Mouse (Mus musculus) hindbrain, embryonic 15.5 days (tissue): ENCODE data around the gene Il1f8. TPM values are rescaled to one million over a fixed set of nuclear protein-coding genes. Genes with fewer than 3 reads are reported as not detected.
A peak's percentile ranks its signal among the peaks of the same experiment; 100 is the strongest.
"Not testable (repeated sequence)": the region's sequence is repeated elsewhere in the genome, so short reads cannot be mapped to it uniquely, and the experiment has no call there.

Experiments
- ATAC-seq: fragments of 200-750 bp; cut with Nextera tagmentation; 2 replicates; pipeline ENCODE4 v1.8.0; 2017; ENCODE audit warnings: low read depth, moderate number of reproducible peaks, moderate TSS enrichment; ENCODE audit not compliant: low FRiP score
- H3K27ac ChIP-seq: fragments of 300-500 bp; sonication (generic); replicated peaks from 2 replicates; pipeline ENCODE4 v1.5.1; 2015; ENCODE audit warnings: mild to moderate bottlenecking, inconsistent platforms
- H3K27me3 ChIP-seq: fragments of 300-500 bp; sonication (generic); 2 replicates; pipeline ENCODE4 v1.6.1; 2015; ENCODE audit warnings: control low read depth, inconsistent platforms
- H3K36me3 ChIP-seq: fragments of 300-500 bp; sonication (generic); 2 replicates; pipeline ENCODE4 v1.6.1; 2015; ENCODE audit warnings: control low read depth, inconsistent platforms
- H3K4me1 ChIP-seq: fragments of 300-500 bp; sonication (generic); replicated peaks from 2 replicates; pipeline ENCODE4 v1.6.1; 2015; ENCODE audit warnings: control low read depth, inconsistent platforms
- H3K4me2 ChIP-seq: fragments of 300-500 bp; sonication (generic); 2 replicates; pipeline ENCODE4 v1.6.1; 2015; ENCODE audit warnings: moderate library complexity, mild to moderate bottlenecking, inconsistent platforms
- H3K4me3 ChIP-seq: fragments of 300-500 bp; sonication (generic); 2 replicates; pipeline ENCODE4 v1.5.1; 2015; ENCODE audit warnings: mild to moderate bottlenecking, inconsistent platforms
- H3K9ac ChIP-seq: fragments of 300-500 bp; sonication (generic); 2 replicates; pipeline ENCODE4 v1.6.1; 2015; ENCODE audit warnings: inconsistent platforms
- H3K9me3 ChIP-seq: fragments of 300-500 bp; sonication (generic); 2 replicates; pipeline ENCODE4 v1.6.1; 2016; ENCODE audit warnings: control low read depth, inconsistent platforms
- WGBS: fragments of 180-500 bp; shearing (Covaris S2); methylation state at CpG from one replicate; pipeline ENCODE4 v1.1.7; 2015; 5-methylcytosine and 5-hydroxymethylcytosine counted together
- polyA plus RNA-seq: library from polyadenylated mRNA; unstranded; fragments of >200 nt; fragmentation: Nextera tagmentation; extraction: Ambion mirVana; gene quantifications from 2 replicates; pipeline ENCODE4 v1.2.1, GENCODE M21; 2015

Gene Il1f8
- polyA plus RNA-seq, result not detected in 2 replicates

DNA sequence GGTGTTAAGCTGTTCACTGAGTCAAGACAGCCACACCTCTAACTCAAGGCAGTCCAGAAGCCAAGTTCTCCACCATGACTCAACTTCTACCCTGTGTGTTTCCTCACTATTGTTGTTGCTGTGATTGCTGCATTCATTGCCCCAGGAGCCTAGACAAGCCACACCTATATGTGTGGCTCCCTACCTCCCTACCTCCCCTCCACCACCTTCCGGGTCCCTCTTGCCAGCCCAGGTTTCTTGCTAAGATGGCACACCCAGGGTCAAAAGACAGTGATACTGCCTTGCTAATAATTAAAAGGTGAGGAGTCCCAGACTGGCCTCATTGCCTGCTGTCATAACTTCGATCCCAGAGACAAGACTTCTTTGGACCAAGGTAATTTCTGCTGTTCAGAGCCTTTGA lies at the start of gene Il1f8:
Gene Il1f8 (plus strand): TSS at position 301 of the 400 bp plus-strand sequence.
- H3K36me3 ChIP-seq, result no peaks in the 10 kb centered on the region
- H3K9ac ChIP-seq, result no peak within 1 kb of the TSS
- H3K27me3 ChIP-seq, result no peaks in the 10 kb centered on the region
- no peaks in the 10 kb centered on the region for H3K4me1 ChIP-seq
- H3K4me3 ChIP-seq, result no peak within 1 kb of the TSS
- no peaks in the 10 kb centered on the region for H3K9me3 ChIP-seq
- no peak within 1 kb of the TSS for H3K4me2 ChIP-seq
- 91% methylated on average over 2 of the region's 2 CpGs for WGBS
- no peak within 1 kb of the TSS for H3K27ac ChIP-seq
- ATAC-seq, result no peak

DNA sequence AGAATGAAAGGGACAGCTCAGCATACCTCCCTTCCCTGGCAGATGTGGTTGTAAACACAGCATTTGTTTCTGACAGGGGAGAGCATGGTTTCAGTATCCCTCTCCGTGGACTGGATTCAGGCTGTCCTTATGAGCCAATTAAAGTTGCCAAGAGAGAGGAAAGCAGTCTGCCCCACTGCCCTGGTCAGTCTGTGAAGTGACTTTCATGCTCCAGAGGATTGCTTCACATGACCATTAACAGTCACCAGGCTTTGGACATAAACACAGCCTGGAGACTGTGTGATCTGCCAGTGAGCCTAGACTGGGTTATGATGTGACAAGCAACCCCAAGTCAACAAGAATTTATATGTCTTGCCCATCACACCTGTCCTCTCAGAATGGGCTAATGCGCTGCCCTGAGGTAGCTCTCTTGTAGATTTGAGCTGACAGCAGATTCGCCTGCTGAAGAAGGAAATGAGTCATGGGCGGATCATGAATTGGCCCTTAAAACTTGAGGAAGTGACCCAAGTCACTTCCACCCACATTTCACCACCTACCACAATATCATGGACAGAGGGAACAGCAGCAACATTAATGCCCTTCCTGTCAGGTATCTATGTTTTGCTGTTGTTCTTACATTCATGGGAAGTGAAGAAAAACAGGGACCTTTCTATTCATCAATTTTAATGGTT lies 49.2 kb upstream of the Il1f8 start:
- WGBS, result 89% methylated on average over 4 of the region's 4 CpGs
- no peak overlapping the region for H3K9ac ChIP-seq
- H3K36me3 ChIP-seq, result no peaks in the 10 kb centered on the region
- H3K4me2 ChIP-seq, result no peak overlapping the region
- no peak overlapping the region for H3K4me3 ChIP-seq
- no peak for ATAC-seq
- H3K27me3 ChIP-seq, result no peaks in the 10 kb centered on the region
- no peaks in the 10 kb centered on the region for H3K4me1 ChIP-seq
- no peak overlapping the region for H3K27ac ChIP-seq
- no peaks in the 10 kb centered on the region for H3K9me3 ChIP-seq

DNA sequence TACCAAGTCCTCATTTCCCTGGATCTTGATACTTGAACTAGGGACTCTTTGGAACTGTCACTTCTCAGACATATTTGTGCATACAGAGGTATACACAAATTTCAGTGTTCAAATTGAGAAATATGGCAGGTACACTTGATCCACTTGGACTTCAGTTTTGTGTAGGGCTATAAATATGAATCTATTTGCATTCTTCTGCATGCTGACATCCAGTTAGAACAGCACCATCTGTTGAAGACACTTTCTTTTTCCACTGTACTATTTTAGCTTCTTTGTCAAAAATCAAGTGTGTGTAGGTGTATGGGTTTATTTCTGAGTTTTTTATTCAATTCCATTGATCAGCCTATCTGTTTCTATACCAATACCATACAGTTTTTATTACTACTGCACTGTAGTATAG lies 43.9 kb upstream of the Il1f8 start:
- Histone ChIP-seq H3K4me3 (no peak overlapping the region), H3K4me2 (no peak overlapping the region), H3K4me1 (no peaks in the 10 kb centered on the region), H3K36me3 (no peaks in the 10 kb centered on the region), H3K27ac (no peak overlapping the region), H3K9me3 (no peaks in the 10 kb centered on the region), H3K9ac (no peak overlapping the region), H3K27me3 (no peaks in the 10 kb centered on the region)
- ATAC-seq, result no peak

DNA sequence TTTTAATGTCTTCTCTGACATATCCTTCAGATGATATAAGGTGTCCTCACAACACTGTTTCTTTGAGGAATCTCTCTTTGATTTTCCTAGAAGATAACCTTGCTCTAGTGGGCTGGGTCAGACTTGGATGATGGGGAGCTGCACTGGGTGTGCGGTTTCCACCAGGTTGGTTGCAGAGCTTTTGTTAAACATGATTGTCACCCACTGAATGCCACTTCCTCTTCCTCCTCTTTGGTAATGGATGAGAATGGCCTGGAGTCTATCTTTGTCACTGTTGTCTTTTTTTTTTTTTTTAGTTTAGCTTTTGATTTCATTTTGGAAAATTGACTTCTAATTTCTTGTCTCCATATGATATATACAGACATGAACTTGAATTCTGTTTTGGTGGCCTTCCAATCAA lies 18.6 kb upstream of the Il1f8 start:
- no peak for ATAC-seq
- Histone ChIP-seq H3K27ac (no peak overlapping the region), H3K36me3 (no peaks in the 10 kb centered on the region), H3K4me3 (no peak overlapping the region), H3K9ac (no peak overlapping the region), H3K9me3 (no peaks in the 10 kb centered on the region; the same call in 1 of the 2 replicates), H3K4me2 (no peak overlapping the region), H3K4me1 (no peaks in the 10 kb centered on the region), H3K27me3 (no peaks in the 10 kb centered on the region)
- WGBS, result 88% methylated on average over 1 of the region's 1 CpGs

DNA sequence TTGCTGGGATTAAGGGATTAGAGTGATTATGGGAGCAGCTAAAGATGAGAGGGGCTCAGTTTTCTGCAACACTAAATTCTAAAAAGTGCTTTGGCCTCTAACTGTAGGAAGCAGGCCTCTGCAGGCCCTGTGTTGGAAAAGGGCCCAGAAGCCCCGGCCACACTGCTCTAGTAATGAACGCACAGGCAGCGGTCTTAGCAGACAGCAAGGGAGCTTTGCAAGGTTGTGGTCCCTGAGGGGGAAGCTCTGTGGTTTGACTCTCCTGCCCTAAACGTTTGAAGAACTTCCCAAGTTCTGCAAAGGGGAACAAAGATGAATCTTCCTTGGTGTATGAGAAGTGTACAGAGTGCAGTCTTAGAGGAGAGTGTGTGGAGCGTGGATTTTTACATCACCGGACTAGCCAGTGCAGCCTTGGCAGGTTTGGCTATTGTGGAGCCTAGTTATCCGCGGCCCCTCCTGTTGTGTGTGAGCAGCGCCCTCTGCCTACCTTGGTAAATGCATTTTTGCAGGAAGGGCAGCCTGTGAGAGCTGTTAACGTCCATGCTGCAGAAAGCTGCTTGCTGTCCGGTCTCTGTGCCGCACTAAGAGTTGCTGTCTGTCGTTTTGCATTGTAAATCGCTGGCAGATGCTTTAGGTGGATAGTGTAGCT lies 28.8 kb downstream of the Il1f8 start:
- H3K4me3 ChIP-seq, H3K4me1 ChIP-seq, H3K27ac ChIP-seq, H3K36me3 ChIP-seq, H3K9me3 ChIP-seq, H3K27me3 ChIP-seq: not testable (repeated sequence)
- Histone ChIP-seq H3K4me2 (peak overlapping the region; percentile 35), H3K9ac (peak overlapping the region; percentile 14; the same call in 1 of the 2 replicates)
- WGBS, result 12% methylated on average over 14 of the region's 14 CpGs
- ATAC-seq, result peak; percentile 93

DNA sequence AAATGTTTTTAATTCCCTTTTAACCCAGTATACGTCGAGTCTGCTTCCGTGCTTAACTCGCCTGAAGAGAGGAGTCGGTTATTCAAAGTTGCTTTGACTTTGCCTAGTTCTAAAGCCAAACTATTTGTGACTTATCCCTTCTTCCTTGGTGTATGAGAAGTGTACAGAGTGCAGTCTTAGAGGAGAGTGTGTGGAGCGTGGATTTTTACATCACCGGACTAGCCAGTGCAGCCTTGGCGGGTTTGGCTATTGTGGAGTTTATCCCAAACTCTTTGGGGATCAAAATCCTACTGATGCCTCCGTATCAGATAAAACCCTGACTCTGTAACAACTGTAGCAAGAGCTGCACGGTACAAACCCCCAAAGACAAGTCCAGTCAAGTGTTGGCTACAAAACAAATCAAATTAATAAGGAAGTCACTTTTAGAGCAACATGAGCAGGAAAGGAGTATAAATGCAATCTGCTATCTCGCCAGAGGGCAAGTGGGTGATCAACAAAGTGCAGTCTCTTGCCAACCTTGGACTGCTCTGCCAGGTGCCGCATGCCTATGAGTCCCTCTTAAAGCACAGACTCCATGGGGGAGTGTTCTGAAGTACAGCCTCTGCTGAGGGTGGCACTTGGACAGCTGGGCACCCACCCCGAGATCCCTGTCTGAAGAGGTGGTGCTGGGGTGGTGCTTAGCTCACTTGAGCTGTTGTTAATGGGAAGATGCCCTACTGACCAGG lies 29.6 kb downstream of the Il1f8 start:
- not testable (repeated sequence) for H3K9ac ChIP-seq, H3K27ac ChIP-seq, H3K4me3 ChIP-seq, H3K9me3 ChIP-seq, H3K4me1 ChIP-seq, H3K27me3 ChIP-seq, H3K36me3 ChIP-seq
- H3K4me2 ChIP-seq, result peak overlapping the region; percentile 35
- ATAC-seq, result peak; percentile 59; the same call in 1 of the 2 replicates
- 69% methylated on average over 13 of the region's 13 CpGs for WGBS

DNA sequence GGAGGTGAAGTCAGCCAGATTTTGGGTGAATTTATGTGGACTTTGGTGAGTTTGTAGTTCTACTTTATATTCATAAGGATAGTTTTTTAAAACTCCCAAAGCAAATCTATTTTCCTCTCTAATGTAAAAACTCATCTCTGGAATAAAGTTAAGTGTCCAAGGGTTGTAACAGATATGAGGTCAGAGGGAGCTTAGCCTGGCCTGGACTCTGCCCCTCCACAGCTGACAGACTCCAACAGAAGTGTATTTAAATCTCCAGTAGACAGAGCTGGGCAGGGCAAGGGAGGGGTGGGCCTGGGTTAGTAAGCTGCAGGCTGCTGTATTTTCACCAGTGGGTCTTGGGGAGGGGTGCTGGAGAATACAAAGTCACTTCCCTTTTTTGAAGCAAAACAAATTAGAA lies 31.1 kb downstream of the Il1f8 start:
- H3K9ac ChIP-seq, H3K27ac ChIP-seq, H3K4me1 ChIP-seq, H3K4me2 ChIP-seq, H3K27me3 ChIP-seq, H3K4me3 ChIP-seq, H3K9me3 ChIP-seq, H3K36me3 ChIP-seq, ATAC-seq: not testable (repeated sequence)

DNA sequence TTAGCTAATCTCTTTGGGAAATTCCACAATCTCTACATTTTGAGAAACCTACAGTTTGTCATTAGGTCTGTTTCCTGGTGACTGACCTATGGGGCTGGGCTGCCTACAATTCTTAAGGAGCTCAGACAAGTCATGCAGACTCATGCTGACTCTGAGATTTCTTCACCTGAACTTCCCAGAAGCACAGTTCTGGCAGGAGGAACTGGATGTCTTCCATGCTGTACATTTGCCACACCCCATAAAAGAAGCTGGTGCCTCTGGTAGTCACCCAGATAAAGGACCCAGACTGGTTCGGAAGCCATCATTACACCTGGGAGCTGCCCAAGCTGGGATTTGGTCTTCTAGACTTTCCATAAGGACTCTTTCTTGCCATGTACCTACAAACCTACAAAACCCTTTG lies 33.2 kb downstream of the Il1f8 start, which contains the start of gene Il1f9:
Gene Il1f9 (plus strand): TSS at position 301 of the 400 bp plus-strand sequence.
- Histone ChIP-seq H3K27me3 (no peaks in the 10 kb centered on the region), H3K27ac (no peak within 1 kb of the TSS), H3K9ac (no peak within 1 kb of the TSS), H3K4me3 (no peak within 1 kb of the TSS), H3K4me2 (no peak within 1 kb of the TSS), H3K4me1 (no peaks in the 10 kb centered on the region), H3K9me3 (no peaks in the 10 kb centered on the region), H3K36me3 (no peaks in the 10 kb centered on the region)
- 93% methylated on average over 1 of the region's 1 CpGs for WGBS
- ATAC-seq, result no peak

DNA sequence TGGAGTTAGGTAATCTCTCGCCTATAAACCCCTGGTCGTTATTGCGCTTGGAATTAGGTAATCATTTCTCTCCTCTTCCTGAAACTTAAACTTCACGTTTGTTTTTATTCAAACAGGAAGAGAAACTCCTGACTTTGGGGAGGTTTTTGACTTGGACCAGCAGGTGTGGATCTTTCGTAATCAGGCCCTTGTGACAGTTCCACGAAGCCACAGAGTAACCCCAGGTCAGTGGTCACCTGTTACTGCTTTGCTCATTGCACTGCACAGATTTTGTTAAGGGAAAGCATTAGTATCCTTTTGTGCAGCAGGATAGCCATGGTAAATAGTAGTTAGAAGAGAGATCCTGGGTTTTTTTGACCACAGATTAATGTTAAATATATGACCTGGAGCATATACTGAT lies 34.6 kb downstream of the Il1f8 start:
- Histone ChIP-seq H3K27ac (no peak overlapping the region), H3K9me3 (no peaks in the 10 kb centered on the region), H3K36me3 (no peaks in the 10 kb centered on the region), H3K9ac (no peak overlapping the region), H3K4me3 (no peak overlapping the region), H3K27me3 (no peaks in the 10 kb centered on the region), H3K4me1 (no peaks in the 10 kb centered on the region), H3K4me2 (no peak overlapping the region)
- 89% methylated on average over 6 of the region's 6 CpGs for WGBS
- ATAC-seq, result no peak

DNA sequence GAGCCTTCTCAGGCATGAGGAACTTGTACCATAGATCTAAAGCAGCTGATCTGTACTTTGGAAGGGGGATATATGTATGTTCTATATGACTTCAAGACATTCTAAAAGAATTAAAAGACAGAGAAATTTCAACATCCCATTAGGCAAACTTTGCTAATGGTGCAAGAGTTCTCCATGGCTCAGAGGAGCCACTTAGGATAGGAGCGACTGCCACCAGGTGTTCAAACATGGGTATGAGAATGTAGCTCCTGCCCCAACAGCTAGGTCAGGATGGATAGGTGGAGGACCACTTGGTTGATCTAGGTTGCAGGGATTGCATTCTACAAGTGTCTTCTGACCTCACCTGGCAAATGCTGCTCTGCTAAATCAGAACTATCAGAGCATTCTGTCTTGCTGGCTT lies 35.2 kb downstream of the Il1f8 start:
- Histone ChIP-seq H3K9ac (no peak overlapping the region), H3K27ac (no peak overlapping the region), H3K4me1 (no peaks in the 10 kb centered on the region), H3K4me3 (no peak overlapping the region), H3K36me3 (no peaks in the 10 kb centered on the region), H3K9me3 (no peaks in the 10 kb centered on the region), H3K4me2 (no peak overlapping the region), H3K27me3 (no peaks in the 10 kb centered on the region)
- 70% methylated on average over 1 of the region's 1 CpGs for WGBS
- no peak for ATAC-seq
